Mouse (Mus musculus) urinary bladder, postnatal 14 days (tissue): ENCODE measurements around the gene Kmo.
A peak's percentile ranks its signal among the peaks of the same experiment; 100 is the strongest.

ENCODE experiments used
- DNase-seq: peaks from one replicate; pipeline ENCODE4 v3.0.0; 2021; ENCODE audit warnings: low spot score

Kmo gene

GRCm38 (mm10) chr1:175631721-175632221, 11.6 kb downstream of the Kmo start:
- no peak for DNase-seq

- DNase-seq: no peak
These were observed 12.3 kb downstream of the Kmo start for GRCm38 (mm10) chr1:175632470-175632869.

DNA sequence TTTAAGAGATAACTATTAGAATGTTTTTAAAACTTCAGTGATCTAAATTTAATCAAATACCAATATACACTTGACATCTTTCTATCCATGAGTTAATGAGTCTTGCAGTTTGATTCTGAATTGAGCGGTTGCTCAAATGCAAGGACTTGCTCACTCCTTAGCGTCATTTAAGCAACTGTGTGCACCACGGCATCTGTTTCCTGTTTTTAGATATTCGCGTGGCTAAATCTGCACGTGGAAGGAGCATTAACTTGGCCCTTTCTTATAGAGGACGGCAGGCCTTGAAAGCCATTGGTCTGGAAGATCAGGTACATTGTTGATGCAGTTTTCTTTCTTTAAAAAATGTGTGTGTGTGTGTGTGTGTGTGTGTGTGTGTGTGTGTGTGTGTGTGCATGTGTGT, 17.5 kb downstream of the Kmo start:
- no peak for DNase-seq

- DNase-seq: no peak
These were observed 18.9 kb downstream of the Kmo start for GRCm38 (mm10) chr1:175639072-175639471.

DNA sequence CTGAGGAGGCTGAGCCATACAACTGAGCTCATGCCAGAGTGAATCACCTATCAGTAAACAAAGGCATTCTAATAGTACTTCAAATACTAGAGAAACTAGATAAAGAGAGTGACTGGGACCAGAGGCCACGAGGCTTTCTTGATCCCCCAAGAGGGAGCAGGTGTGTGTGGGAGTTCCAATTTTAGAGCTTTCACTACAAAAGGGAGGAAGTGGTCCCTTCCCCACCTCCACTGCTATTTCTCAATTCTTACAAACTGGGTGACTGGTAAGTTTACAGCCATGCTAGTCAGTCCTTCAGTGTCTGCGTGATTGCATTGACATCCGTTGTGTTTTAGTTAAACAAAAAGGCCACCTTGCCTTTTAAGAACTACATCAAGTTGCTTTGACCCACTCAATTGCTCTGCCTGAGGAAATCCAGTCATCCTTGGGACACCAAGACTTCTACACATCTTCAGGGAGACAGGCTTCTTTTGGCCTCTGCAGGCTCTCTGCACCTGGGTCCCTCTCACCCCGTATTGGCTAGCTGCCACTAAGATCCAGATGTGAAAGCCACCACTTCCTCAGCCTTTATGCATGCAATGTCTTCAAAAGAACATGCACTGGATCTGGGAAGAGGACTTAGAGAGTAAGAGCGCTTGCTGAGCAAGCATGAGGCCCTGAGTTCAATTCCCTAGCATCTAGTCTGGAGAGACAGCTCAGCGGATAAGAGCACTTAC, 20.4 kb downstream of the Kmo start:
- no peak for DNase-seq

DNA sequence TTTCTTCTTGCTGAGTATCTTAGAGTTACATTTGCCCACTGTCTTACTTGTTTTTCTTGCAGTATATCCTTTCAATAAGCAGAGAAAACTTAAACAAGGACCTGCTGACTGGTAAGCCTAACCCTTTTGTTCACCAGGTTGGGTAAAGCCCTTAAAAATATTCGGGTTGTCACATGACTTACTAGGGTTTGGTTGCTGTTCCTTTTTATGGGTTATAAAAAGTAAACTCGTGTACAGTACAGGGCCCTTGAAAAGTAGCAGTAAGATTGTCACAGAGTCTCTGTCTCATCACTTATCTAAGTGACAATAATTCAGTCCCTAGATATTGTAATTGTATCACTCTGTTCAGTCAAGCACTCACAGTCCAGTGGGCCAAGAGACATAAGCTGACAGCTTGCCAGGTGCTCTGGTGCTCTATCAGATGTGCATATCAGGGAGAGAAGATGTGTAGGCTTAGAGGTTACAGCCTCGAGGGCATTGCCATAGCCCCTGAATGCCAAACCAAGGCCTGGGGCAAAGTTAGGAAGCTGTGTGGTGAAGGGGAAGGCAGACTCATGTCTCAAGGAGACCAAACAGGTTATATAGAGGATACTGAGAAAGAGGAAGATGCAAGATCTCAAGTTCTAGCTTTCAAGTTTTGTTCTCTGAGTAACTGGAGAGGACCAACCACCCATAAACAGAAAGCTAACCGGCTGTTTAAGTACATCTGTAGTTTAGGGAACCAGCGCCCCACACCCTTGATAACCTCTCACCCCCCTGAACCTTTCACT, 23.5 kb downstream of the Kmo start:
- DNase-seq: no peak

DNA sequence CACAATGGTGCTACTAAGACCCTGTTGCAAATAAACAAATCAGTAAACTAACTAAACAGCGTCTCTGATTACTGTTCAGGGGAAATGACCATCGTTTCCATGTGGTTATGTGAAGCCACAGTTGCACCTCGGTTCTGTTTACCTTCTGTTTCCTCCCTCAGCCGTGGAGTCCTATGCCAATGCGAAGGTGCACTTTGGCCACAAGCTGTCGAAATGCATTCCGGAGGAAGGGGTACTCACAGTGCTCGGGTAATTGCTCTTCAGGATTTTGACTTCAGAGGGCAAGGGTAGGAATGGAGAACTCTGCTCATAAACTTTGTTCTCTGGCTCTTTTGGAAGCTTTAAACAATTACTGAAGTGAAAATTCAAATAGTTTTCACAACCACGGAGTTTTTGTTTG, 26.8 kb downstream of the Kmo start:
- DNase-seq: no peak

DNA sequence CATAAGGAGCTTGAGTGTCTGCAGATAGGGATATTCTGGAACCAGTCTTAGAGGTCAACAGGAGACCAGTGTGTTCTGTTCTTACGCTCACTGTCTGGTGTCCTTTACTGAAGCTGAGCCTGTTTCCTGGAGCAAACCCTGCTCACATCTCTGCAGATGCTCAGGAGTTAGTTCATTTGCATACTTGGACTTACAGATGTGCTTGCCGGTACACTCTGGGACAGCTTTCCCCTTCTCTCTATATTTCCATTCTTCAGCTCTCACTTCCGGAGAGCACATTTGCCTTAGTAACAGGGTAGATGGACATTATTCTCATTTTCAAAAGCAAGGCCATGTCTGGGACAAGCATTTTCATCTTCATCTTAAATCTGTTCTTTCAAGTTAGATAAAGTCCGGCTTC, 28.4 kb downstream of the Kmo start:
- no peak for DNase-seq

DNA sequence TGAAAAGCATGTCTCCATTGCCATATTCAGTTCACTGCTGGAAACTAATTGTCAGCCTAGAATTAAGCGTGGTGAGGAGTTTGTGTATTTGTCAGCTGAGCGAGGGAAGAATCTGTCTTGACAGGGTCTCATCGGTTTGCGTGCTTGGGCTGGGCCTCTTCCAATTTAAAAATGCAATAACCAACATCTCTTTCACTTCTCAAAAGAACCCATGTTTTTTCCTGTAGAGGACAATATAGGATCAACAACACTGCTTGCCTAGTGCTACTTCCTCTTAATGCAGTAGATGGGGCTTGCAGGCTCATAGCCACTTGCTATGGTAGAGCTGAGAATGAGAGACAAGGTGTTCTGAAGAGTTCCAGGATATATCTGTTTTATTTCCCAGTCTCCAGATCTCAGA, 39.7 kb downstream of the Kmo start:
- no peak for DNase-seq

GRCm38 (mm10) chr1:175668666-175669405, 48.7 kb downstream of the Kmo start:
- DNase-seq: no peak

GRCm38 (mm10) chr1:175669456-175669855, 49.3 kb downstream of the Kmo start:
- DNase-seq: no peak

DNA sequence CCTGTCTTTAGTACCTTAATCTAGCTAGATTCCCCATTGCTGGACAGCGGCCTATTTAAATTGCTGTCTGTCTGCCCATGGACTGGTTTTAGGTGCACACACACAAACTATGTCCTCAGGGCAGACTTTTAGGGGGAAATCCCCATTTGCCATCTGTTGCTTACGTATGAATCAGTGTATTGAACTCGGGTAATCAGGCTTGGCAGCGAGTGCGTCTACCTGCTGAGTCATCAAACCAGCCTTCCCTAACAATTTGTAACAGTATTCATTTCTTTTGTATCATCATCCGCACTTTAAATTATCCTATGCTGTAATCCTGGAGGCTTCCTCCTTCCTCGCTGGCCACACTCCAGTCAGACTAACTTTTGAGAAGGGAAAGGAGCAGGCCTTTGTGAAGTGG, 49.9 kb downstream of the Kmo start:
- DNase-seq: no peak

- no peak for DNase-seq
These were observed 51.4 kb downstream of the Kmo start for GRCm38 (mm10) chr1:175671626-175672025.

DNA sequence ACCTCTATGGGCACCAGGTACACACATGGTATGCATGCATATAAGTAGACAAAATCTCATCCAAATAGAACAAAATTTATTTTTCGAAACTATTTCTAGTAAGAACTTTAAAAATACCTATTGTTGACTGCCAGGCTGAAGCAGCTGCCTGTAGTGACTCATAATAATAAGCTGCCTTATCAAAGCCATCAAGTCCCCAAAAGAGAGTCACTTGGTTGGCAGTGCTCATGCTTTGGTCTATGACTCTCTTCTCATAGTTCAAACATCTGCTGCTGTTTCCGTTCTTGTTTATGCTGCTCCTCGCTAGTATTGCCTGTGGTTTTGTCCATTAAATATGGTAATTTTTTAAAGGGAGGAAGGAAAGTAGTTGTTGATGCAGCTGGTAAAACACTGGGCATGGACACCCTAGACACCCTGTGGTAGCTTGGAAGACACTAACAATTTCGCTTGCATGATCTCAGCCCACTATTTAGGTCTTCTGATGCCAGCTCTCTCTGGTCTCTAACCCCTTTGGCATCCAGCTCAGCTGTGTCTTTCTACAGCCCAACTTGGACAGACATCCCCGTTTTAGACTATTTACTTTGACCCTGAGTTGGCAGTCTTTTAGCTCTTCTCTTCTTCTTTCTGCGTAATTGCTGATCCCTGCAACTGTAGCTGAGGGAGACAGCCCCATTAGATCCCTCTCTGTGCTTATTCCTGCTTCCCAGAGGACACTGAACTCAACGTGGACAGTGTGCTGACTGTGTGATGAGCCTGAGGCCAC, 53.6 kb downstream of the Kmo start:
- no peak for DNase-seq

DNA sequence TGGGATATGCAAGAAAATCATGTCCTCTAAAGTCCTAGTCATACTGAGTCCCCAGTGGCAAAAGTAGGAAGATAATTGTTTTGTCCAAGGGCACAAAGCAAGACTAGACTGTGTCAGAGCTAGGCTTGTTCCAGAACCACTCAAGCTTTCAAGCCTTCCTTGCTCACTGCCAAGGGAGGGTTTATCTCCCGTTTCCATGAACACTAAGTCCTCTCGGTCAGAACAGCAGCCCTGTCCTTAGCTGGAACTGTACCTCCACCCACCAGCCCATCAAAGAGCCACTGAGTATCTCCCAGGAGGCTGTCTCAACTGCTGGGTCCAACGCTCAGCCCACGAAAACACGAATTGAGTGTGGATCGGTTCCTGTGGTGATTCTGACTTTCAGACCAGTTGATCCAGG, 54.9 kb downstream of the Kmo start:
- DNase-seq: no peak

DNA sequence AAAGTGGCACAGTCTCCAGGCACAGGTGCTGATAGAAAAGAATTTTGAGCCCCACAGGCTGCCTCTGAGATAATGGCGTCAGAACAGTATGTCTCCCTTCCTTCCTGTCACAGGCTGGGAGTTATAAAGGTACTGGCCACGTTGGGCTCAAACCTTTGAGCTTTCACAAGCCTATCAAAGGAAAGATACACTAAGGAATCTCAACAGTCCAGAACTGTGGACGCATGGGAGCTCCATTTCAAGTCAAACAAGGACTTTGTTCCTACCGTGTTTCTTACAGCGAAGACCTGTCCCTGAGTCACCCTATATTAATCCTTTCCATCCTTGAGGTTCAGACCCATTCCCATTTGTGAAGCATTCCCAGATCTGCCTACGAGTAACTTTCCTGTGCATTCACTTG, 57.3 kb downstream of the Kmo start:
- no peak for DNase-seq

- no peak for DNase-seq
These were observed 60.8 kb downstream of the Kmo start for GRCm38 (mm10) chr1:175680995-175681394.

GRCm38 (mm10) chr1:175691686-175692245, 71.6 kb downstream of the Kmo start:
- DNase-seq: no peak

GRCm38 (mm10) chr1:175692246-175692996, 72.2 kb downstream of the Kmo start, which contains the start of the genes Opn3 and Chml:
Opn3 (minus strand) TSS chr1:175692776.
Chml (minus strand) TSS chr1:175692901.
- peak; percentile 99 for DNase-seq

DNA sequence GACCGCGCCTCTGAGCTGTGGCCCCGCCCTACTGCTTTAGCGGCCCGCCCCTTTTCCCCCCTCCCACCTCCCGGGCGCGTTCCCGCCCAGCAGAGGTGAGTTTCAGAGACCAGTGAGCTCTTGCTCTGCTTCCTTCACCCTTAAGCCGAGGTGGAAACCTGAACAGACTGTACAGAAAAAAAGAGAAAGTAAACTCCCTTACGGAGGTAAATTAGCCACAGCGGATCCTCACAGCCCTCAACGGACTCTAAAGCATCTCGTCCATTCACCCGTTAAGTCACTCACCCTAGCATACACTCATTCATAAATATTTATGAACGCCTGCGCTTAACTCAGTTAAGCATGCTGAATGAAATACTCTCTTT, 72.8 kb downstream of the Kmo start:
- no peak for DNase-seq

DNA sequence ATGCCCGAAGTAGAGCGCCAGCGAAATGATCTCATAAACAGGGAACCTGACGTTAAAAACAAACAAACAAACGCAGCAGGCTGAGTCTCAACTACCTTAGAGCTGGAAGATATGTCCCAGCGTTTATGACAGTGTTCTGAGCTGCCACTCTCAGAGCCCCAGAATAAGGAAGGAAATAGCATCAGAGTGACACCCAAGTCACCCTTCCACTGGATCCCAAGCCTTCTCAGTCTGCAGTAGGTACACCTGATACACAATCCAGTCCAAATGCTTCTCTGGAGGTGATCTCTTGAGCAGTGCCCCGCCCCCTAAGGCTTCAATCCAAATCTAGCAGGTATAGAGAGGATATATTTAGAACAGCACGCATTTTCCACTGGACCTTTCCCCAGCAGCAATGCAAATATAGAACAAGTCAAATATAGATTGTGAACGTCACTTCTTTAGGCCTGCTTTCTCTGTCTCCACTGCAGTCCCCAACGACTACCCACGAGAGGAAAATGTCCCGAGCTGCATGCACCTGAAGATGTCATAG, 73.3 kb downstream of the Kmo start:
- no peak for DNase-seq
